ENCODE assay signal across 19 mouse cellular contexts in genomic region chr7:71794201-71794600, GRCm38 (mm10).
A peak's percentile ranks its signal among the peaks of the same experiment; 100 is the strongest.
DNase-seq lines count a peak whose midpoint lies in the region; ATAC-seq and TF ChIP-seq lines count a peak whose summit lies in the region.
"Had no signal": no experiment of that assay in that cellular context is flagged by ENCODE, and none has a peak within 500 bp of the region (broad histone marks: within the 10 kb centered on the region; RNA-seq: fewer than 3 reads in every experiment).

No protein-coding gene starts in this region.

- no peak overlapping the region for H3K4me2 ChIP-seq in hindbrain, embryonic 13.5 days
- H3K4me2 ChIP-seq in neural tube, embryonic 15.5 days = no peak overlapping the region
- H3K4me2 ChIP-seq: embryonic facial prominence, embryonic 15.5 days; forebrain, embryonic 12.5 days had no signal

- peaks cover 16% of the 10 kb centered on the region for H3K4me1 ChIP-seq in hindbrain, embryonic 10.5 days (replicated peaks)
- H3K4me1 ChIP-seq in hindbrain, embryonic 13.5 days (replicated peaks) = peaks cover 4% of the 10 kb centered on the region; the same call in 1 of the 2 replicates
- no peaks in the 10 kb centered on the region for H3K4me1 ChIP-seq in neural tube, embryonic 15.5 days
- no peaks in the 10 kb centered on the region for H3K4me1 ChIP-seq in lung, adult 2 months (ENCODE audit: control insufficient read depth, insufficient read depth, low read length)
- H3K4me1 ChIP-seq: embryonic facial prominence, embryonic 15.5 days; forebrain, embryonic 12.5 days had no signal

- no peak overlapping the region for H3K4me3 ChIP-seq in hindbrain, embryonic 10.5 days
- H3K4me3 ChIP-seq in hindbrain, embryonic 13.5 days = no peak overlapping the region
- no peak overlapping the region for H3K4me3 ChIP-seq in neural tube, embryonic 15.5 days (replicated peaks)
- H3K4me3 ChIP-seq in lung, adult 2 months (replicated peaks; ENCODE audit: extremely low read depth, low read depth, low read length) = no peak overlapping the region
- H3K4me3 ChIP-seq: embryonic facial prominence, embryonic 15.5 days; forebrain, embryonic 12.5 days had no signal

- H3K27me3 ChIP-seq in hindbrain, embryonic 10.5 days (ENCODE audit: insufficient read depth, poor library complexity, severe bottlenecking) = no peaks in the 10 kb centered on the region
- H3K27me3 ChIP-seq in hindbrain, embryonic 13.5 days = no peaks in the 10 kb centered on the region
- no peaks in the 10 kb centered on the region for H3K27me3 ChIP-seq in neural tube, embryonic 15.5 days (replicated peaks)
- H3K27me3 ChIP-seq: embryonic facial prominence, embryonic 15.5 days; forebrain, embryonic 12.5 days; Patski had no signal

- DNase-seq in hindbrain, embryonic 10.5 days (ENCODE audit: low spot score) = peak; percentile 76
- DNase-seq in neural tube, embryonic 10.5 days (ENCODE audit: extremely low spot score, low spot score) = peak; percentile 50
- DNase-seq in mesoderm, embryonic 11.5 days (ENCODE audit: low read depth, low spot score) = peak; percentile 59
- DNase-seq in B cell, adult 2 months = no peak
- DNase-seq in lung, adult 2 months = no peak
- DNase-seq: cerebellum, adult 11 months; cerebellum, postnatal 36 days; gastrocnemius, postnatal 25 days; kidney, adult 18-20 months; liver; liver, postnatal 0 days; lung, postnatal 4 days; right cerebral cortex, adult 18-20 months had no signal

- H3K9me3 ChIP-seq in hindbrain, embryonic 10.5 days = no peaks in the 10 kb centered on the region
- H3K9me3 ChIP-seq in hindbrain, embryonic 13.5 days = no peaks in the 10 kb centered on the region
- H3K9me3 ChIP-seq in neural tube, embryonic 15.5 days (replicated peaks) = no peaks in the 10 kb centered on the region
- H3K9me3 ChIP-seq: embryonic facial prominence, embryonic 15.5 days; forebrain, embryonic 12.5 days had no signal

- WGBS in hindbrain, embryonic 10.5 days = 12% methylated on average over 7 of the region's 7 CpGs
- 22% methylated on average over 7 of the region's 7 CpGs for WGBS in hindbrain, embryonic 13.5 days
- 57% methylated on average over 7 of the region's 7 CpGs for WGBS in neural tube, embryonic 15.5 days
- WGBS in lung, adult 2 months = 52% methylated on average over 7 of the region's 7 CpGs

- H3K9ac ChIP-seq in hindbrain, embryonic 13.5 days = no peak overlapping the region
- H3K9ac ChIP-seq in neural tube, embryonic 15.5 days (replicated peaks) = no peak overlapping the region
- H3K9ac ChIP-seq: embryonic facial prominence, embryonic 15.5 days; forebrain, embryonic 12.5 days; liver, postnatal 0 days had no signal

- H3K36me3 ChIP-seq in hindbrain, embryonic 10.5 days = no peaks in the 10 kb centered on the region
- H3K36me3 ChIP-seq in hindbrain, embryonic 13.5 days = no peaks in the 10 kb centered on the region
- H3K36me3 ChIP-seq in neural tube, embryonic 15.5 days = no peaks in the 10 kb centered on the region
- H3K36me3 ChIP-seq: embryonic facial prominence, embryonic 15.5 days; forebrain, embryonic 12.5 days had no signal

- peak overlapping the region; percentile 16; the same call in 1 of the 2 replicates for H3K27ac ChIP-seq in hindbrain, embryonic 10.5 days
- H3K27ac ChIP-seq in hindbrain, embryonic 13.5 days = no peak overlapping the region
- H3K27ac ChIP-seq in neural tube, embryonic 15.5 days (replicated peaks) = no peak overlapping the region
- H3K27ac ChIP-seq: embryonic facial prominence, embryonic 15.5 days; forebrain, embryonic 12.5 days had no signal

- TF ChIP-seq POLR2A in lung, adult 2 months (IDR thresholded peaks at IDR 0.05; ENCODE audit: borderline replicate concordance, extremely low read depth, low read depth, low read length) = no peak

- no peak for ATAC-seq in hindbrain, embryonic 13.5 days (ENCODE audit: low FRiP score)
- ATAC-seq in neural tube, embryonic 15.5 days (ENCODE audit: low FRiP score) = no peak
- ATAC-seq: activated CD4-positive, CD25-positive, alpha-beta regulatory T cell, adult 4 months; liver, postnatal 0 days; Patski had no signal

- TF ChIP-seq CTCF in lung, adult 2 months (IDR thresholded peaks at IDR 0.05; ENCODE audit: insufficient read depth, low read length) = no peak

Comparison
In these comparisons a context has a peak if more than half of its experiments do, and no peak if none do; other contexts are left out.
1. DNase-seq: peak in hindbrain, embryonic 10.5 days (single experiment), neural tube, embryonic 10.5 days (single experiment) and mesoderm, embryonic 11.5 days (single experiment); none in B cell, adult 2 months (0 of 2) and lung, adult 2 months (single experiment).